Comparison of ENCODE assay signal across 11 mouse cellular contexts in genomic region chr15:97102181-97102580, GRCm38 (mm10). TPM values are rescaled to one million over a fixed set of nuclear protein-coding genes. Genes with fewer than 3 reads are reported as not detected.
DNase-seq lines count a peak whose midpoint lies in the region; ATAC-seq and TF ChIP-seq lines count a peak whose summit lies in the region.
"Had no signal": no experiment of that assay in that cellular context is flagged by ENCODE, and none has a peak within 500 bp of the region (broad histone marks: within the 10 kb centered on the region; RNA-seq: fewer than 3 reads in every experiment).

No protein-coding gene starts in this region.

- DNase-seq in urinary bladder, postnatal 14 days (ENCODE audit: low spot score): peak; percentile 11
- no peak for DNase-seq in urinary bladder, postnatal 10 days (ENCODE audit: low spot score)
- DNase-seq in gastrocnemius, postnatal 14 days: peak; percentile 67
- peak; percentile 83 for DNase-seq in skeletal muscle tissue, adult 2 months (ENCODE audit: low read depth, low spot score)
- no peak for DNase-seq in forebrain, embryonic 11.5 days (ENCODE audit: low spot score)
- DNase-seq in cerebellum, adult 2 months: no peak

- no peak for TF ChIP-seq POLR2A in cerebellum, adult 2 months (IDR thresholded peaks at IDR 0.05; ENCODE audit: borderline replicate concordance, insufficient read depth, low read length)

- ATAC-seq in heart, embryonic 15.5 days (replicated peaks; ENCODE audit: insufficient number of reproducible peaks, insufficient read depth, low FRiP score, low read depth): peak; percentile 92
- no peak for ATAC-seq in forebrain, embryonic 11.5 days (replicated peaks; ENCODE audit: low FRiP score)
- no peak for ATAC-seq in CD4-positive, CD25-positive, alpha-beta regulatory T cell, adult 4 months

- WGBS in heart, embryonic 15.5 days: 36% methylated on average over 5 of the region's 5 CpGs
- WGBS in forebrain, embryonic 11.5 days: 92% methylated on average over 5 of the region's 5 CpGs
- 84% methylated on average over 5 of the region's 5 CpGs for WGBS in cerebellum, adult 2 months

- H3K4me1 ChIP-seq in heart, embryonic 15.5 days (replicated peaks): peaks cover 43% of the 10 kb centered on the region
- H3K4me1 ChIP-seq in forebrain, embryonic 11.5 days (replicated peaks; ENCODE audit: control insufficient read depth, insufficient read depth, low read length): no peaks in the 10 kb centered on the region
- H3K4me1 ChIP-seq in cerebellum, adult 2 months (ENCODE audit: control insufficient read depth, insufficient read depth, low read length): no peaks in the 10 kb centered on the region

- peak overlapping the region; percentile 98 for H3K27ac ChIP-seq in heart, embryonic 15.5 days
- H3K27ac ChIP-seq in forebrain, embryonic 11.5 days (ENCODE audit: low read depth, low read length): no peak overlapping the region
- no peak overlapping the region for H3K27ac ChIP-seq in cerebellum, adult 2 months (ENCODE audit: insufficient read depth, low read length)
- H3K27ac ChIP-seq: kidney, postnatal 0 days; liver, embryonic 14.5 days had no signal

- no peak overlapping the region for H3K4me3 ChIP-seq in heart, embryonic 15.5 days
- H3K4me3 ChIP-seq in forebrain, embryonic 11.5 days (ENCODE audit: low read depth, low read length): no peak overlapping the region
- no peak overlapping the region for H3K4me3 ChIP-seq in cerebellum, adult 2 months (replicated peaks; ENCODE audit: insufficient read depth, low read depth, low read length)

- no peaks in the 10 kb centered on the region for H3K27me3 ChIP-seq in heart, embryonic 15.5 days
- no peaks in the 10 kb centered on the region for H3K27me3 ChIP-seq in forebrain, embryonic 11.5 days (ENCODE audit: control insufficient read depth, insufficient read depth, low read length)
- H3K27me3 ChIP-seq in cerebellum, adult 2 months (ENCODE audit: control insufficient read depth, insufficient read depth, low read length): no peaks in the 10 kb centered on the region

- intact Hi-C loops in gastrocnemius, postnatal 14 days (cut with DNase I; ENCODE audit: low total_unique reads): no loop called here

- no peaks in the 10 kb centered on the region for H3K9me3 ChIP-seq in heart, embryonic 15.5 days (replicated peaks)
- H3K9me3 ChIP-seq in forebrain, embryonic 11.5 days (ENCODE audit: control insufficient read depth, low read length): no peaks in the 10 kb centered on the region

- H3K9ac ChIP-seq in heart, embryonic 15.5 days: no peak overlapping the region
- H3K9ac ChIP-seq in forebrain, embryonic 11.5 days (ENCODE audit: low read length): no peak overlapping the region
- H3K9ac ChIP-seq: liver, embryonic 14.5 days had no signal

- H3K36me3 ChIP-seq in heart, embryonic 15.5 days: no peaks in the 10 kb centered on the region
- H3K36me3 ChIP-seq in forebrain, embryonic 11.5 days (ENCODE audit: control insufficient read depth, insufficient read depth, low read length): no peaks in the 10 kb centered on the region

- no peak for TF ChIP-seq CTCF in cerebellum, adult 2 months (IDR thresholded peaks at IDR 0.05; ENCODE audit: borderline replicate concordance, insufficient read depth, low read depth, low read length)

- H3K4me2 ChIP-seq in heart, embryonic 15.5 days: peak overlapping the region; percentile 45
- no peak overlapping the region for H3K4me2 ChIP-seq in forebrain, embryonic 11.5 days (ENCODE audit: low read depth, low read length, severe bottlenecking)
- H3K4me2 ChIP-seq: midbrain, embryonic 11.5 days had no signal

RNA-seq across cellular contexts. Expression of gene Slc38a4, which starts 46.4 kb away (rescaled TPM):
- 100 to 1,000 TPM; 171 to 183 TPM for total RNA-seq in gastrocnemius, postnatal 14 days (2021)
- polyA plus RNA-seq in heart, embryonic 15.5 days (2015; fragmentation: Nextera tagmentation; extraction: Ambion mirVana): 94.8 and 103 TPM in 2 replicates
- polyA plus RNA-seq in forebrain, embryonic 11.5 days (2014; fragmentation: Nextera tagmentation; extraction: Ambion mirVana): 20.5 TPM in 2 replicates
- polyA plus RNA-seq in CD4-positive, CD25-positive, alpha-beta regulatory T cell, adult 4 months (2017; shearing (Covaris generic)): not detected
- 0.13 TPM in 2 replicates for polyA plus RNA-seq in cerebellum, adult 2 months (2012; rRNA removed)

Comparison
In these comparisons a context has a peak if more than half of its experiments do, and no peak if none do; other contexts are left out.
1. DNase-seq: peak in urinary bladder, postnatal 14 days (single experiment), gastrocnemius, postnatal 14 days (single experiment) and skeletal muscle tissue, adult 2 months (single experiment); none in urinary bladder, postnatal 10 days (single experiment), forebrain, embryonic 11.5 days (single experiment) and cerebellum, adult 2 months (0 of 2).
2. RNA of gene Slc38a4, which starts 46.4 kb away (polyA plus RNA-seq): 94.8 to 103 TPM in heart, embryonic 15.5 days and 20.5 TPM in forebrain, embryonic 11.5 days; 0.13 TPM in cerebellum, adult 2 months and not detected in CD4-positive, CD25-positive, alpha-beta regulatory T cell, adult 4 months; every median in the first group is over 10 times any median in the second.